Mouse (Mus musculus) adrenal gland, postnatal 36 days (tissue): ENCODE results near the gene Ccl1. TPM values are rescaled to one million over a fixed set of nuclear protein-coding genes. Genes with fewer than 3 reads are reported as not detected.

Experiments used
- total RNA-seq, 2 experiments: library from RNA; stranded (reverse); gene quantifications; 2 replicates each; pipeline ENCODE4 v1.2.3; 2021

Ccl1 gene
- total RNA-seq, 2 experiments from 2014 or later = not detected

Other genes with a start within 250 kb of the Ccl1 start
- gene Ccl11, start 247.9 kb downstream of the Ccl1 start, total RNA-seq = 1 to 10 TPM; 4.2 to 7.5 TPM
- not detected for gene Ccl12, start 203.8 kb downstream of the Ccl1 start, total RNA-seq
- gene Ccl8, start 190.5 kb downstream of the Ccl1 start, total RNA-seq = under 1 TPM in 1 of 2 experiments, not detected in 1; 0.70 TPM
- gene Tmem132e, start 83.2 kb upstream of the Ccl1 start, total RNA-seq = under 1 TPM; 0.20 to 0.89 TPM